ENCODE assay signal across 22 mouse cellular contexts in the genomic region with DNA sequence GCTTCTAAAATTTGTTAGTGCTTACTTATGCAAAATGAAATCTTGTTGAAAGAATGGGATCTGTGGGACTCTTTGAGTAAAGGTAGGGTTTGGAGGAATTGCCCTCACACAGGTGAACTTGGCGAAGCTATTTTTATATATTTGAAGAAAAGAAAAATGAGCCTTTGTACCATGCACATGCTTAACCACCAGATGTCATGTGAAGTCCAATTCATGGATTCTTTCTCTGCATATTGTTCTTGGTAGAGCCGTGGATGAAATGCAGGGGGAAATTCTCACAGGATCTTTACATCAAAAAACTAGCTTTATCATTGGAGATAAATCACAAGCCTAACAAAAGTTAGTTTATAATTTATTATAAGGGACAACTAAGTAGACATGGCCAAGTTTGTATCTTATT.
DNase-seq lines count a peak whose midpoint lies in the region; ATAC-seq and TF ChIP-seq lines count a peak whose summit lies in the region.
"Had no signal": no experiment of that assay in that cellular context is flagged by ENCODE, and none has a peak within 500 bp of the region (broad histone marks: within the 10 kb centered on the region; RNA-seq: fewer than 3 reads in every experiment).

No protein-coding gene starts in this region.

- no peak for TF ChIP-seq EP300 in heart, postnatal 0 days (IDR thresholded peaks at IDR 0.05; ENCODE audit: low read depth)
- TF ChIP-seq EP300 in CH12.LX (IDR thresholded peaks at IDR 0.05; ENCODE audit: low read length): no peak

- H3K36me3 ChIP-seq in heart, postnatal 0 days (replicated peaks; ENCODE audit: control insufficient read depth, insufficient read depth, low read length): no peaks in the 10 kb centered on the region
- no peaks in the 10 kb centered on the region for H3K36me3 ChIP-seq in CH12.LX (replicated peaks in 1 of 2; ENCODE audit: control insufficient read depth in 1 of 2, insufficient read depth in 1 of 2, low read length in 1 of 2)
- H3K36me3 ChIP-seq: G1E; limb, embryonic 13.5 days; liver, embryonic 12.5 days had no signal

- H3K4me1 ChIP-seq in heart, postnatal 0 days (ENCODE audit: control insufficient read depth, insufficient read depth): no peaks in the 10 kb centered on the region
- H3K4me1 ChIP-seq in CH12.LX (ENCODE audit: control insufficient read depth in 1 of 2, insufficient read depth in 2 of 2): peaks cover 0 to 18% of the 10 kb centered on the region in 2 experiments; a peak in 2 of 4 replicates
- H3K4me1 ChIP-seq: limb, embryonic 13.5 days; liver, embryonic 12.5 days; megakaryocyte, embryonic 14.5 days had no signal

- H3K27me3 ChIP-seq in heart, postnatal 0 days (ENCODE audit: control insufficient read depth, insufficient read depth, low read length): no peaks in the 10 kb centered on the region
- no peaks in the 10 kb centered on the region for H3K27me3 ChIP-seq in CH12.LX (replicated peaks)
- H3K27me3 ChIP-seq: limb, embryonic 13.5 days; liver, embryonic 12.5 days; megakaryocyte, embryonic 14.5 days had no signal

- no peak overlapping the region for H3K9ac ChIP-seq in heart, postnatal 0 days (replicated peaks; ENCODE audit: low read depth, low read length)
- no peak overlapping the region for H3K9ac ChIP-seq in CH12.LX (ENCODE audit: insufficient read depth, low read depth)
- H3K9ac ChIP-seq: limb, embryonic 13.5 days; liver, embryonic 12.5 days had no signal

- H3K9me3 ChIP-seq in heart, postnatal 0 days (replicated peaks; ENCODE audit: control insufficient read depth, low read length): no peaks in the 10 kb centered on the region
- no peaks in the 10 kb centered on the region for H3K9me3 ChIP-seq in CH12.LX (replicated peaks; ENCODE audit: low read length)
- H3K9me3 ChIP-seq: G1E; limb, embryonic 13.5 days; liver, embryonic 12.5 days; megakaryocyte, embryonic 14.5 days had no signal

- H3K4me3 ChIP-seq in heart, postnatal 0 days (ENCODE audit: low read depth, low read length): no peak overlapping the region
- H3K4me3 ChIP-seq in layer of hippocampus, adult 2 months: no peak overlapping the region
- H3K4me3 ChIP-seq in CH12.LX (replicated peaks in 1 of 3; ENCODE audit: low read depth in 2 of 3, low read length in 2 of 3, poor library complexity in 1 of 3): no peak overlapping the region
- H3K4me3 ChIP-seq: heart, adult 2 months; limb, embryonic 13.5 days; liver, embryonic 12.5 days; megakaryocyte, embryonic 14.5 days had no signal

- TF ChIP-seq RAD21 in CH12.LX (IDR thresholded peaks at IDR 0.05; ENCODE audit: low read depth, low read length): peak; percentile 22

- no peak for DNase-seq in heart, postnatal 0 days (ENCODE audit: low spot score)
- no peak for DNase-seq in heart, adult 8-10 months (ENCODE audit: low spot score)
- no peak for DNase-seq in layer of hippocampus, adult 2 months (ENCODE audit: low spot score in 2 of 2)
- no peak for DNase-seq in layer of hippocampus, adult 9-10 months (ENCODE audit: low spot score)
- no peak for DNase-seq in CH12.LX (ENCODE audit: extremely low read depth)
- peak; percentile 12 for DNase-seq in brain, embryonic 18.5 days (ENCODE audit: low read depth, low spot score)
- no peak for DNase-seq in spleen, postnatal 4 days (ENCODE audit: low spot score in 2 of 2)
- DNase-seq: cerebellum, postnatal 36 days; gastrocnemius, postnatal 36 days; heart, adult 2 months; heart, postnatal 36 days; kidney, adult 2 months; kidney, postnatal 10 days; layer of hippocampus, postnatal 36 days; lung, adult 2 months; thymus, postnatal 25 days had no signal

- H3K27ac ChIP-seq in heart, postnatal 0 days (ENCODE audit: low read depth): no peak overlapping the region
- no peak overlapping the region for H3K27ac ChIP-seq in layer of hippocampus, adult 2 months
- no peak overlapping the region for H3K27ac ChIP-seq in CH12.LX (ENCODE audit: insufficient read depth, low read depth)
- H3K27ac ChIP-seq: heart, adult 2 months; limb, embryonic 13.5 days; liver, embryonic 12.5 days had no signal

- TF ChIP-seq CTCF in heart, postnatal 0 days (IDR thresholded peaks at IDR 0.05; ENCODE audit: low read depth): 0 out of 2 replicates have a peak, but pooled peaks have one; percentile 3
- TF ChIP-seq CTCF in layer of hippocampus, adult 2 months (conservative IDR thresholded peaks at IDR 0.05): peak; percentile 66
- 0 out of 4 replicates have a peak, but pooled peaks of 1 of the 2 experiments have one; percentile 6 for TF ChIP-seq CTCF in CH12.LX (conservative IDR thresholded peaks at IDR 0.05 in 1 of 2, IDR thresholded peaks at IDR 0.05 in 1 of 2; ENCODE audit: low read depth in 2 of 2, low read length in 2 of 2)

- 60% methylated on average over 2 of the region's 2 CpGs for WGBS in heart, postnatal 0 days

- no peaks in the 10 kb centered on the region for H3K79me2 ChIP-seq in CH12.LX (replicated peaks; ENCODE audit: control insufficient read depth, extremely low read depth, insufficient read depth, poor library complexity, severe bottlenecking)

- TF ChIP-seq POLR2A in CH12.LX (IDR thresholded peaks at IDR 0.05; ENCODE audit: low read depth, low read length): no peak

- no peak for ATAC-seq in heart, postnatal 0 days (ENCODE audit: insufficient read depth, low read depth)
- ATAC-seq: forebrain, embryonic 16.5 days; liver, embryonic 12.5 days; Patski had no signal

- dilution Hi-C loops in CH12.LX (cut with MboI; ENCODE audit: extremely low pct_ligation_motif_present, extremely low pct_unique_long_range_greater_than_20kb, low sequenced_read_pairs): no loop called here

- in situ Hi-C loops in CH12.LX (cut with MboI; ENCODE audit: low pct_ligation_motif_present, low pct_unique_long_range_greater_than_20kb, low sequenced_read_pairs): no loop called here

- no peak overlapping the region for H3K4me2 ChIP-seq in heart, postnatal 0 days (ENCODE audit: low read depth, low read length)
- no peak overlapping the region for H3K4me2 ChIP-seq in CH12.LX (ENCODE audit: insufficient read depth, low read depth, poor library complexity, severe bottlenecking)
- H3K4me2 ChIP-seq: limb, embryonic 13.5 days; liver, embryonic 12.5 days had no signal

TF ChIP-seq in CH12.LX, 34 proteins besides CTCF, POLR2A, EP300 and RAD21:
- TF ChIP-seq E2F4 (IDR thresholded peaks at IDR 0.05; ENCODE audit: insufficient replicate concordance, low read depth, low read length) (no peak), UBTF (IDR thresholded peaks at IDR 0.05; ENCODE audit: low read depth, low read length) (no peak), KAT2A (IDR thresholded peaks at IDR 0.05; ENCODE audit: insufficient replicate concordance, low read length) (no peak), JUN (IDR thresholded peaks at IDR 0.05; ENCODE audit: insufficient read depth, low read depth, low read length) (no peak), USF2 (conservative IDR thresholded peaks at IDR 0.05; ENCODE audit: low read depth, low read length) (no peak), ZKSCAN1 (IDR thresholded peaks at IDR 0.05; ENCODE audit: borderline replicate concordance, low read depth, low read length) (no peak), NELFE (IDR thresholded peaks at IDR 0.05; ENCODE audit: low read depth, low read length) (no peak), USF1 (IDR thresholded peaks at IDR 0.05; ENCODE audit: low read depth, low read length) (no peak)
TF ChIP-seq in CH12.LX: peak in this region for 0.
